Mouse (Mus musculus) urinary bladder, postnatal 10 days (tissue): ENCODE results near the gene Sema4g.

Experiments used
- DNase-seq: peaks from one replicate; pipeline ENCODE4 v3.0.0; 2022; ENCODE audit warnings: low spot score

Gene Sema4g

DNA sequence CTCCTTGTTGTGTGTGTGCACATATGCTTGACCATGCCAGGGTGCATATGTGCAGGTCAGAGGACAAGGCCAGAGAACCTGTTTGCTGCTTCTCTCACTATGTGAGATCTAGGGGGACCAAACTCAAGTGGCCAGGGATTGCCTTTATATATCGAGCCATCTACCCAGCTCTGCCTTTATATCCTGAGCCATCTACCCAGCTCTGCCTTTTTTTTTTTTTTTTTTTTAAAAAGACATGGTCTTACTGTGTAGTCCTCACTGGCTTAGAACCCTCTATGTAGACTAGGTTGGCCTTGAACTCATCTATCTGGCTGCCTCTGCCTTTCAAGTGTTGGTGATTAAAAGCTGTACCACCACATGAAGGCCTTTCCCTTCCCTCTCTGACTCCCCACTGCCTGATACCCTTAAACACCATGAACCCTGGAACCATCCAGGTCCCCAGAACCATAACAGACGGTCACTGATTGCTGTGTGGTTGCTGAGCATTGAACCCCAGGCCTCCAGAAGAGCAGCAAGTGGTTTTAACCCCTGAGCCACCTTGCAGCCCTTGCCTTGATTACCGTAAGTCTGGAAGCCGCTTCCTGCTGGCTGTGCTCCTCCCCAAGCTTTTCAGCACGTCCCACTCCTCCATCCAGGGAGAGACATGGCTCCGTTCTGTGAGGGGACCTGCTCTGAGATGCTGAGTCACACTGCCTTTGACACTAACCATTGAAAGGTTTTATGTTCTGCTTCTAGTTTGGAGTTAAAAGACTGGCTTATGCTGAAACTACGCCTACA lies 15.0 kb downstream of the Sema4g start:
- no peak for DNase-seq

DNA sequence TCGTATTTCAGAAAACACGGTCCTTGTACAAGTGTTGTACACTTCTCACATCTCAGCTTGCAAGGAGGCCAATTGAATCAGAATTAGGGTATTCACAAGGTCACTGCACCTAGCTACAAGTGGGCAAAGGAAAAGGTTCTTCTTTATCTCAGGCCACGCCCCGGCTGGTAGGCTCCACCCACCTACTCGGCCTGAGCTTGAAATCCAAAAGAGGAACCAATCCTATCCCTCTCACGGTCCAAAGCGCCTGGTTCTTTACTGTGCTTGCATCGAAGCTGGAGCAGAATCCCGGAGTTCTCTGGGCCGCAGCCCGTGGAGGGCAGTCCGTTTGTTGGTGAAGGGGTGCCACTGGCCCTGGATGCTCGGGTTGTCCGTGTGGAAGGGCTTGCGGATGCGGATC lies 16.5 kb downstream of the Sema4g start, which contains the start of gene Twnk:
Twnk (plus strand) TSS at position 220 of the 400 bp plus-strand sequence.
- no peak for DNase-seq

DNA sequence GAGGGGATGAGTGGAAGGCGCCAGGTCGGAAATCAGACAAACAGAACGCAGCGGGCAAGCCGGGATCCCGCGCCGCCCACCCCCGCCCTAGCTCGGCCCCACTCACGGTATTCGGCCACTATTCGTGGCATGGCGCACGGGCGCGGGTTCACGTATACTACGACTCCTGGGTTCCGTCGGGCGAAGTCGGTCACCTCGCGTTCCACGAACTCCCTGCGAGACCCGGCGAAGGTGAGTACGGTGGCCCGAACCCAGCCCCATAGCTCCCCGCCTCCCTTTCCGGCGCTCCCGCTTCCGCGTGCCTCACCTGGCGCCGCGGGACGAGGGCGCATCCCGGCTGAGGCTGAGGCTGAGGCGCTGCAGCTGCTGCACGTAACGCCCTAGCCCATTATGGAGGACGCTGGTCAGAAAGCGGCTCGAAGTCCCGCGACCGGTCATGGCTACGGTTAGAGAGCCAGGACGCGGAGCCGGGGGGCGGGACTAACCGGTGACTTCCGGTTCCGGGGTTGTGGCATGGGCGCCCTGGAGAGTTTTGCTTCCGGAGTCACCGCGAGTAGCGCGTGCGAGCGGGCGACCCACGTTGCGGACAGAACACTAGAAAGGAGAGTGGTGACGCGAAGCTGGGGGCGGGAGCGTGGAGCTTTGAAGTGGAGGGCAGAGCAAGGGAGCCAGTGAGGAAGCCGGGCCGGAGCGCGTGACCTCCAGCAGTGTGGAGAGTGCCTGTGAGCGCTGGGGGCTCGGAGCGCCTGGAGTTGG lies 17.2 kb downstream of the Sema4g start, which contains the start of gene Mrpl43:
Mrpl43 (minus strand) TSS at position 486 of the 756 bp plus-strand sequence.
- peak; percentile 94 for DNase-seq

DNA sequence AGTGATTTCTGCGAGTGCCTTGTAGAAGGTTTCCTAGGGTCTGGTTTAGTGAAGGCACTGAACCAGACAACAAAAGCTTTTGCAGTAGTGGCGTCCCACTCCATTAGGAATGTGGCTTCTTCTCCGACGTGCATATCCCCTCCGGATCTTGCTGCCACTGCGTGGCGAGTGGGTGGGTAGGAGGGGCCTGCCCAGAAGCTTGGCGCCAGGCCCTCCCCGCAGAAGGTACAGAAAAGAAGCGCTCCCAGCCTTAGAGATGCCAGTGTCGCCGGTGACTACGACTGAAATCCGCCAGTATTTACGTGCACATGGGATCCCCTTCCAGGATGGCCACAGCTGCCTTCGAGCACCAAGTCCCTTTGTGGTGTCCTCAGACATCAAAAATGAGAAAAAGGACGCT lies 18.1 kb downstream of the Sema4g start:
- no peak for DNase-seq

- no peak for DNase-seq
These were observed 18.7 kb downstream of the Sema4g start for GRCm38 (mm10) chr19:45007425-45008191.

- DNase-seq: no peak
These were observed 21.7 kb downstream of the Sema4g start for GRCm38 (mm10) chr19:45010646-45011045.

DNA sequence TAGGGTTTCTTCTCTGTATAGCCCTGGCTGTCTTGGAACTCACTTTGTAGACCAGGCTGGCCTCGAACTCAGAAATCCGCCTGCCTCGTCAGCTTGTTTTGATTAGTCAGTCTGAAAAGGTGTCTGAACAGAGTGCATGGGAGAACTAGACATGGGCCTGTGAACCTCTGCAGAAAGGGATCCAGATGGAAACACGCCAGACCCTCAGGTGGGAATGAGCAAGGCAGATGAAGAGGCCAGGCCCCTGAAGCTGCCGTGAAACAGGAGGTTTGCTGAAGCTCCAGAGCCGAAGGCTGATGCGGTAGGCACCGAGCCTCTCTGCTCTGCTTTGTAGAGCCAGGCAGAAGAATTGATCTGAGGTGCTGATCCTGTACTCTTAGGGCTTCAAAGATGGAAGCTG lies 23.3 kb downstream of the Sema4g start:
- no peak for DNase-seq

DNA sequence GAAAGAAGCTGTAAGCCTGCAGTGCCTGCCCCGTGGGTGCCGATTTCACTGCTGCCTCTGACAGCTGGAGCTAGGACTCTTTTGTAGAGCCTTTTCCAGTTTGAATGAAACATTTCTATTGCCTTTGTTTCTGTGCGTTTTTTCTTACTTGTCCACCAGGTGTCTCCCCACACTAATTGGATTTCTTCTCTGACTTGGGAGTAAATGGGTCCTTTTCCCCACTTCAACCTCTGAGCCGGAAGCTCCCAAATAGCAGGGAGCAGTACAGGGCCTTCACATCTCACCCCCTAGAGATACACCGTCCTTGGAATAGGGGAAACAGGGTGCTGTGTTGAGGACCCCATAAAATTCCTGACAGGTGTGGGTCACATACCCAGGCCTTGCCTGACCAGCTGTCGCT lies 23.7 kb downstream of the Sema4g start:
- no peak for DNase-seq

GRCm38 (mm10) chr19:45013581-45014225 lies 24.8 kb downstream of the Sema4g start:
- no peak for DNase-seq

DNA sequence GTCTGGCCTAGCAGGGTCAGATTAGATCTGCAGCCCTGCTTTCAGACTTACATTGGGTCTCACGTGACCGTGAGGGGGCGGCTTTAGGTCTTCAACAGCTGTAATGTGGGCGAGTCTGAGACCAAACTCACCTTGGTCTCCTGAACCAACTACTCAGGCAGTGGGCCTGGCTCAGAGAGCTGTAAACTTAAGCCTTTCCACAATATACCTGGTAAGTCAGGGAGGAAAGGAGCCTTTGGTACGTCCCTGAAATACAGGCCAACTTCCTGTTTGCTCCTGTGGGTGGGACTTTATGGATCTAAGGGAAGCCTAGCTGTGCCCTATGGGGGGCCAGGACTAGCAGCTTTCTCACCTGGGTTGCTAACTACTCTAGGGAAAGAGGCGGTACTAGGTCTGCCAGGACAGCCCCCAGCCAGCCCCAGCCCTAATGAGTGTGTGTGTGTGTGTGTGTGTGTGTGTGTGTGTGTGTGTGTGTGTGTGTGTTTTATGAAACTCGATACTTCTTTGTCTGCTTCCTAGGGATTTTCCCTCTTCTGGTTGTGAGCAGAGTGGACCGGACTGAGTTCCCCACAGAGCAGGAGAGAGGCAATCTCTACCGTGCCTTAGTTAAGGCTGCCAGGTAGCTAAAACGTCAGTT lies 25.6 kb downstream of the Sema4g start, which contains the start of gene Lzts2:
Lzts2 (plus strand) TSS at position 80 of the 637 bp plus-strand sequence.
- no peak for DNase-seq

GRCm38 (mm10) chr19:45014981-45015402 lies 26.1 kb downstream of the Sema4g start:
- no peak for DNase-seq

DNA sequence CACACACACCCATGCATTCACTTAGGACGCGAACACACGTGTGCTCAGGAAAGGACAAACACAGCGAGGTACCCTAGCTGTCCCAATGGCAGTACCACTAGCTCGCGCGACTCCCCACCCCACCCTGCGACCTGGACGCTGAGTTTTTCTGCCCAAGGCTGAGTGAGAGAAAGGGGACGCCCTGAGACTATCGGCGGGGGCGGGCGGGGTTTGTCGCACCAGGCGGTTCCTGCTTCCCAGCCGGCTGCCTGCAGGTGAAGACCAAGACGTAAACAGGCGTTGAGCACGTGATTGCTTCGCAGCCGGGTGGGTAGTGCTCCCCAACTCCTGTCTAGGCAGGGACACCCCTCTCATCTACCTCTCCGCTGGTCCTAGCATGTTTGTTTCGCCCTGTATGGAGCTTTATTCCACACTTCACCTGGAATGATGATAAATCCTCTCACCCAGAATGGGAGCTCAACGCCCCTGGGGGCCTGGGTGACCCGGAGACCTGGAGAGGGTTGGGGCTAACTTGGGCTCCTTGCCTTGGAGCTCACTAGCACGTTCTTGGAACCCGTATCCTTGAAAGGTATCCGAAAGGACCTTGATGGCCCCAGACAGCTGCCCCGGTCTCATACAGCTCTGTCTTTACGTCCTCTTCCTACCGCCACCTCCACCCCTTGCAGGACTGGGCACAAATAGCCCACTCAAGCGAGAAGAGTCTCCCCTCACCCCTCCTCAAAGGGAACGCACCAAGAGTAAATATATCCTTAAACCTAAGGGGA lies 26.8 kb downstream of the Sema4g start:
- no peak for DNase-seq

- no peak for DNase-seq
These were observed 27.7 kb downstream of the Sema4g start for GRCm38 (mm10) chr19:45016341-45017215.

- peak; percentile 51 for DNase-seq
These were observed 28.4 kb downstream of the Sema4g start for GRCm38 (mm10) chr19:45017216-45017771.

DNA sequence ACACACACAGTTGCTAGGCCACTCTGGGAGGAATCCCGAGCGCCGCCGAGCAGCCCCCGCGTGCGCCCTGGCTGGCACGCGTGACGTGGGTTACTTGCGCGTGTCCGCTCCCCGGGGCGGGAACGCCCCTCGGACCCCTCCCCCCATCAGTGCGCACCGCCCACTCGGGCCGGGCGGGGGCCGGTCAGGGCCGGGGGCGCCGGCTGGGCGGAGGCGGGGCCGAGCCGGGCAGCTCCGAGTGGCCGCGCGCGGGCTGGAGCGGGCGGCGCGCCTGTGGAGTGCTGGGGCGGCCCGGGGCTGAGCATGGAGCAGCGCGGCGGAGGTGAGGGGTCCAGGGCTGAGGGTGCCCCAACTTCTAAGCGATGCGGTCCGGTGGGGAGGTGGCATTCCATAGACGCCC lies 29.0 kb downstream of the Sema4g start:
- DNase-seq: peak; percentile 67

DNA sequence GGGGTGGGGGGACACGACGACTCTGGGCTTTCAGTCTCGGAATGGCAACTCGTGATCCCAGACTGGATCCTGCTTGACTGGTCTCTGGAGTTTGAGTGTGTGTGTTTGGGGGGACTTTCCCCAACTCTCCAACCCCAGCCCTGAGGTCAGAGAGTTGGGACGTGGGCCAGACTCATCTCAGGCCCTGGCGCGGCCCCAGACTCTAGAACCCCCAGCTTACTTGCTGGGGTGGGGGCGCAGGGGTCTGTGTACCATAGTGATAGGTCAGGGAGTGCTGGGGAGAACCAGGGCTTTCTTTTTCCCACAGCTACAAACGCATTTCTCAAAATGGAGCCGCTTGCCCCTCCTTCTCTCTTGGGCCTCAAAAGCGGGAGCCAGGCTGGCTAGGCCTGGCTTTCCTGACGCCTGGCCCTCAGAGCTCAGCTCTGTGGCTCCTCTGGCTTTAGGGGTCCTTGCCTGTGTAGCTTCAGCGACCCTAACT lies 29.5 kb downstream of the Sema4g start:
- no peak for DNase-seq

DNA sequence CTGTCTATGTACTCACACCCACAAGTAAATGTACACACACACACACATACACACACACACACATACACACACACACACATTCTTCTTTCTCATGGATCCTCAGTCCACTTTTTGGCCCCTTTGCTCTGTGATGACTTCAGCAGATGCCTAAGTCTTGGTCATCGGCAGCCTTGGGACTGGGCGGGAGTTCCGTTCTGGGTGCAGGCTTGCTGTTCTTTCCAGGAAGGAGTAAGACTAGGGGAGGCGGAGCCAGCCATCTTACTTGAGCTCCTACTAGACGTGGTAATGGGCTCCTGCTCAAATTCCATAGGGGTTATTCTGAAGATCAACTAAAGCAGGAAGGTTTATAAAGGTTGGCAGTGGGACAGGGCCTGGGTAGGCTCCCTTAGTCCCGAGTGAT lies 31.4 kb downstream of the Sema4g start:
- no peak for DNase-seq

GRCm38 (mm10) chr19:45021362-45021761 lies 32.5 kb downstream of the Sema4g start:
- DNase-seq: no peak

- no peak for DNase-seq
These were observed 35.1 kb downstream of the Sema4g start for GRCm38 (mm10) chr19:45023993-45024392.
